Mouse (Mus musculus) bone marrow, adult 2 months (tissue): Measurements from ENCODE around the gene Adamts15. TPM values are rescaled to one million over a fixed set of nuclear protein-coding genes. Genes with fewer than 3 reads are reported as not detected.

Experiments
- H3K27ac ChIP-seq: fragments of 200-500 bp; 2 replicates; pipeline ENCODE4 v1.5.1; 2012; ENCODE audit warnings: low read depth, mild to moderate bottlenecking, control low read depth, inconsistent platforms, low read length; ENCODE audit not compliant: control insufficient read depth, poor library complexity, insufficient read depth
- H3K4me1 ChIP-seq: fragments of 200-500 bp; 2 replicates; pipeline ENCODE4 v1.6.1; 2011; ENCODE audit warnings: low read length; ENCODE audit not compliant: control insufficient read depth, insufficient read depth
- H3K4me3 ChIP-seq: fragments of 200-500 bp; replicated peaks from 2 replicates; pipeline ENCODE3; 2011; ENCODE audit warnings: mild to moderate bottlenecking, low read depth, low read length, control low read depth; ENCODE audit not compliant: control insufficient read depth
- CTCF ChIP-seq: fragments of 200-500 bp; IDR thresholded peaks from 2 replicates; pipeline ENCODE4 v1.5.1; 2011; ENCODE audit warnings: low read length, control low read depth; ENCODE audit not compliant: control insufficient read depth, insufficient read depth
- POLR2A ChIP-seq: fragments of 200-500 bp; IDR thresholded peaks from 2 replicates; pipeline ENCODE4 v1.6.1; 2011; ENCODE audit warnings: low read depth, mild to moderate bottlenecking, control low read depth, low read length, borderline replicate concordance; ENCODE audit not compliant: control insufficient read depth
- WGBS: fragments of 180-500 bp; shearing (Covaris S2); methylation state at CpG from one replicate; pipeline ENCODE4 v1.1.7; 2018; 5-methylcytosine and 5-hydroxymethylcytosine counted together
- polyA plus RNA-seq: library from polyadenylated mRNA; stranded (reverse); fragments of >200 nt; gene quantifications from 2 replicates; pipeline ENCODE4 v1.2.4, GENCODE M21; 2011; ENCODE audit warnings: low replicate concordance; ENCODE audit not compliant: missing spikeins, insufficient read depth, insufficient read length

Adamts15 gene
- polyA plus RNA-seq, 1 experiment, result 0.77 TPM

DNA sequence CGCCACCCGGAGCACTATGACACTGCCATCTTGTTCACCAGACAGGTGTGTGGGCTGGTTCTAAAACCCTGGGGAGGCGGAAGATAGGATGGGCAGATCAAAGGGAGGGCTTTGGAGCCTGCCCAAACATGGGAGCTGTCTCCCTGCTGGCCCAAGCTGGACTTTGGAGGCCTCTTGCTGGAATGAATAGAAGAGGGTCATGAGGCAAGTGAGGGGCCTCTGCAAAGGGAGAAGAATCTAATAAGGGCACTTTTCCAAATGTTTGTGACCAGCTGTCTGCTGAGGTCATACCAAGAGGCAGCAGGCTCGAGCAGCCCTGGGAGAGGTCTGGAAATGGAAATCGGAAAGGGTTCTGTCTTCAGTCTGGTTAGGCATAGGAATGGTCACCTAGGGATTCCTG, 29.2 kb upstream of the Adamts15 start:
- Histone ChIP-seq H3K27ac (no peak overlapping the region), H3K4me3 (no peak overlapping the region), H3K4me1 (no peaks in the 10 kb centered on the region)
- TF ChIP-seq POLR2A, result no peak
- no peak for TF ChIP-seq CTCF
- WGBS, result 68% methylated on average over 5 of the region's 5 CpGs

DNA sequence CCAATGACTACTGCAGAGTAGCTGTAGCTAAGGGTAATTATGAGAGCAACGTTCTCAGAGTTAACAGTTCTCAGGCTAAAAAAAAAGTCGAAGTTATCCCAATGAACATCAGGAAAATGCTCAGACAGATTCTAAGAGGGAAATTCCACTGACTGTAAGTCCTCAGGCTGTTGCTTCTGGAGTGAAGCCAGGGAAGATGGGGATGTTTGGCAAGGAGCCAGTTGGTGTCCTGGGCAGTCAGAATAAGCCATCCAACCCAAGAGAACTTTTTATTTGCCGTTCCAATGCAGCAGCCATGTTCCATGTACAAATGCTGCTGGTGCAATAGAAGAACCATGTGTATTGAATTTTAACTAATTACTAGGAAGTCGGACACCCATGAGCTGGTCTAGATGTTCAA, 28.3 kb upstream of the Adamts15 start:
- no peak for TF ChIP-seq CTCF
- TF ChIP-seq POLR2A, result no peak
- no peaks in the 10 kb centered on the region for H3K4me1 ChIP-seq
- 86% methylated on average over 4 of the region's 4 CpGs for WGBS
- H3K4me3 ChIP-seq, result no peak overlapping the region
- no peak overlapping the region for H3K27ac ChIP-seq

DNA sequence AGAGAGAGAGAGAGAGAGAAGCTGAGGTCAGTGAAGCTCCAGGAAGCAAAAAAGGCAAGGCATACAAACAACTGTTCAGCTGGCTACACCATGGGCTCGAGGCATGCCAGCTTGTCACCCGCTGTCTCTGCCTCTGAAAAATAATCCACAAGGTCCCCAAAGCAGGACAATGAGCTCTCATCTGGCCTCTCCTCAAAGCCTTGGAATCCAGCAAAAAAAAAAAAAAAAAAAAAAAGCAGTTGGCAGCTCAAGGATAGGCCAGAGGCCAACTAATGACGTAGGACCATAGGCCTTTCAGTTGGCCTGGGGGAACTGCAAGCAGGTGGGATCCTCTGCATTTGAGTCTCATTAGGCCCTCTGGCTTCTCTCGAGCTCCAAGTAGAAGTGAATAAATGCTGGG, 27.7 kb upstream of the Adamts15 start:
- Histone ChIP-seq H3K27ac (no peak overlapping the region), H3K4me3 (no peak overlapping the region), H3K4me1 (no peaks in the 10 kb centered on the region)
- WGBS, result 79% methylated on average over 4 of the region's 4 CpGs
- no peak for TF ChIP-seq POLR2A
- TF ChIP-seq CTCF, result no peak

DNA sequence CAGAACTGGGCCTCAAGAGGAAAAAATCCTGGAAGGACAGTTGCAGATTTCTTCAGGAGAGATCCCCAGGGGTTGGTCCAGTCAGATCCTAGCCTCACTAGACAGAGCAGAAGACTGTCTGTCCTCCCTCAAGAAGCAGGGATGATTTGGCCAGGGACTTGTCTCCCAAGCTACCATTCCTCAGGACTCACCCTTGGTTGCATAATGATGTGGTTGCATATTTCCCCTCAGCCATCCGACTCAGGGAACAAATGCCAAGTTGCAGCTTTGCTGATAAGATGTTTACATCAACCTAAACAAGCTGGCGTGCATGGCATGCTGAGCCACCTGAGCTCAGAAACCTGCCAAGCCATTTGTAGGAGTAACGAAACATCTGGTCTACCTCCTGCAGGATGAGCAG, 27.2 kb upstream of the Adamts15 start:
- Histone ChIP-seq H3K4me1 (no peaks in the 10 kb centered on the region), H3K27ac (no peak overlapping the region), H3K4me3 (no peak overlapping the region)
- TF ChIP-seq CTCF (no peak), POLR2A (no peak)
- 40% methylated on average over 3 of the region's 3 CpGs for WGBS

DNA sequence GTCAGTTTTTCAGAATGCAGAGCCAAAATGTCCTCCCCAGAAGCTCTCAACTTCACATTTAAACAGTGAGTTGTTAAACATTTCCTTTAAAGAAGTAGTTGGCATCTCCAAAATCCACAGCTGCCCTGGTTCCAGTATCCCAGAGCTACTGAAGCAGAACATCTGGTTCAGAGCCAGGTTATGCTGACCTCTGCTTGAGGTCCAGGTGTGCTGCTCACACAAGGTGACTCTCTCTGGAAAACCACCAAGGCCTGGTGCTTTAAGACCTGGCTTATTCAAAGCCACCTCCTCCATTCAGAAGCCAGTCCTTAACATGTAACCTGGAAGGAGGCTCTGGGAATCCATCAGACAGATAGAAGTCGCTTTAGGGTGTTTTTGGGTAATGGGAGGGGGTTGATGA, 23.0 kb upstream of the Adamts15 start:
- H3K27ac ChIP-seq, result no peak overlapping the region
- no peaks in the 10 kb centered on the region for H3K4me1 ChIP-seq
- TF ChIP-seq POLR2A (no peak), CTCF (no peak)
- no peak overlapping the region for H3K4me3 ChIP-seq
- WGBS, result 41% methylated on average over 1 of the region's 1 CpGs

DNA sequence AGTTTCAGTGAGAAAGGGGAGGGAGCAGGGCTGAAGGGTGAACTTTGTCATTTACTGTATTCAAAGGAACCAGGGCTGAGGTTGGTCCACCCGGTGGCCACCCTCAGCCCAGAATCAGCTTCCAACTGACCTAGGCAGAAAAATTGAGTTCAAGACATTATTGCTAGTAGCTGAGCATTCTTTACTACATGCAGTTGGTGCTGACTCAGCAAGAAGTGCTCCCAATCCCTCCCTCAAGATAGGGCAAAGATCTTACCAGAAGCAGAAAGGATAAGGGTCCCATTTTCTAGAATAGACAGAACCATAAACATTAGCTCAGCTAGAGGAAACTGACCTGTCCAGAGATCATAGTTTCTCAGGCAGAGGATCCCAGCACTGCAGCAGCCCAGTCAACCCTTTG, 22.0 kb upstream of the Adamts15 start:
- 19% methylated on average over 1 of the region's 1 CpGs for WGBS
- Histone ChIP-seq H3K27ac (no peak overlapping the region), H3K4me3 (no peak overlapping the region), H3K4me1 (no peaks in the 10 kb centered on the region)
- TF ChIP-seq POLR2A, result no peak
- no peak for TF ChIP-seq CTCF

DNA sequence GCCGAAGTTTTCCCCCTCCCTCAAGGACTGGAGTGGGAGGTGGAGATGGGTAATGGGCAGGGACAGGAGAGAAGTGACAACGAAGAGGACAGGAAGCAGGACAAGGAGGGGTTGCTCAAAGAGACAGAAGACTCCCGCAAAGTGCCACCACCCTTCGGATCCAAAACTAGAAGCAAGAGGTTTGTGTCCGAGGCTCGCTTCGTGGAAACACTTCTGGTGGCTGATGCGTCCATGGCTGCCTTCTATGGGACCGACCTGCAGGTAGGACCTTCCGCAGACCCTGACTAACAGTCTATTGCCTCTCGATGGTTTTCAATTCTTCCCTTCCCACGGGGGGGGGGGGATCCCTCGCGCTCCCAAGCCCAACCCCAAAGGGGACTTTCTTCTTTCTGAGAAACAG, 21.1 kb upstream of the Adamts15 start:
- H3K4me3 ChIP-seq, result no peak overlapping the region
- H3K4me1 ChIP-seq, result no peaks in the 10 kb centered on the region
- no peak overlapping the region for H3K27ac ChIP-seq
- no peak for TF ChIP-seq POLR2A
- WGBS, result 6% methylated on average over 14 of the region's 14 CpGs

DNA sequence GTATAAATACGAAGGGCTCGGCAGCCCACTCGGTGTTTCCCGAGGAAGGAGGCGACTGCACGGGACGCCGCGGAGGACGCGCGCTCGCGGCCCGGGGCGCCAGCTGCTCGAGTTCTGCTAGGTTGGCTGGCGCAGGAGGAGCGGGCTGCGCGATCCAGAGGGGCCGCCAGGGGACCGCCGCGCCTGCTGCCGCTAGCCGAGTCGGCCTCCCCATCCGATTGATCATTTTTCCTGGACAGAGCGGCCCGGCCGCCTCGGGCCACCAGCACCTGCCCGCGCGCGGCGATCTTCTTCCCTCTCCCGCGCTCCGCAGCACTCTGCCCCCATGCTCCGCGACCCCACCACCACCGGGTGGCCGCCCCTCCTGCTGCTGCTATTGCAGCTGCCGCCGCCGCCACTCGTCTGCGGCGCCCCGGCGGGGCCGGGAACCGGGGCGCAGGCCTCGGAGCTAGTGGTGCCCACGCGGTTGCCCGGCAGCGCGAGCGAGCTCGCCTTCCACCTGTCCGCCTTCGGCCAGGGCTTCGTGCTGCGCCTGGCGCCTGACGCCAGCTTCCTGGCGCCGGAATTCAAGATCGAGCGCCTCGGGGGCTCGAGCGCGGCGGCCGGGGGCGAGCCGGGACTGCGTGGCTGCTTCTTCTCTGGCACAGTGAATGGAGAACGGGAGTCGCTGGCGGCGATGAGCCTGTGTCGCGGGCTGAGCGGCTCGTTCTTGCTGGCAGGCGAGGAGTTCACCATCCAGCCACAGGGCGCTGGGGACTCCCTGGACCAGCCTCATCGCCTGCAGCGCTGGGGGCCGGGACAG, 20.5 kb upstream of the Adamts15 start, which contains the start of gene Adamts8:
Gene Adamts8 (plus strand): TSS at position 51 of the 802 bp plus-strand sequence.
- Histone ChIP-seq H3K4me1 (no peaks in the 10 kb centered on the region), H3K4me3 (no peak within 1 kb of the TSS), H3K27ac (no peak within 1 kb of the TSS; the same call in 1 of the 2 replicates)
- TF ChIP-seq CTCF, result no peak
- no peak for TF ChIP-seq POLR2A
- WGBS, result 1% methylated on average over 90 of the region's 96 CpGs
